Mouse (Mus musculus) spleen, adult 12 weeks (tissue): Measurements from ENCODE around the gene Set.
"Not testable (repeated sequence)": the region's sequence is repeated elsewhere in the genome, so short reads cannot be mapped to it uniquely, and the experiment has no call there.

ENCODE experiments used
- DNase-seq: peaks from one replicate; pipeline ENCODE4 v3.0.0; 2022; ENCODE audit warnings: low spot score

Set gene

GRCm38 (mm10) chr2:30057223-30057904, at the start of gene Set:
Gene Set, plus strand, starts transcription at chr2:30057378.
- DNase-seq, result no peak

GRCm38 (mm10) chr2:30009101-30009500, 48.1 kb upstream of the Set start:
- DNase-seq, result no peak

GRCm38 (mm10) chr2:30010840-30011281, 46.3 kb upstream of the Set start:
- no peak for DNase-seq

GRCm38 (mm10) chr2:30014326-30014966, 42.7 kb upstream of the Set start:
- no peak for DNase-seq

- no peak for DNase-seq
These were observed 31.7 kb upstream of the Set start for GRCm38 (mm10) chr2:30025454-30025853.

GRCm38 (mm10) chr2:30026997-30027396, 30.2 kb upstream of the Set start:
- DNase-seq, result no peak

GRCm38 (mm10) chr2:30032244-30032846, 24.8 kb upstream of the Set start:
- no peak for DNase-seq

- no peak for DNase-seq
These were observed 24.2 kb upstream of the Set start for GRCm38 (mm10) chr2:30032957-30033356.

- no peak for DNase-seq
These were observed 19.4 kb upstream of the Set start for GRCm38 (mm10) chr2:30037762-30038161.

GRCm38 (mm10) chr2:30038370-30038769, 18.8 kb upstream of the Set start:
- DNase-seq, result no peak

- DNase-seq, result no peak
These were observed 17.5 kb upstream of the Set start for GRCm38 (mm10) chr2:30039687-30040086.

- peak; percentile 60 for DNase-seq
These were observed 14.7 kb upstream of the Set start for GRCm38 (mm10) chr2:30042445-30042844.

- no peak for DNase-seq
These were observed 12.6 kb upstream of the Set start for GRCm38 (mm10) chr2:30044550-30044949.

GRCm38 (mm10) chr2:30047127-30047526, 10.1 kb upstream of the Set start:
- DNase-seq, result no peak

GRCm38 (mm10) chr2:30048101-30048501, 9.1 kb upstream of the Set start:
- DNase-seq, result no peak

GRCm38 (mm10) chr2:30048699-30049388, 8.3 kb upstream of the Set start, which contains the start of gene Wdr34:
Gene Wdr34, minus strand, starts transcription at chr2:30048881.
- DNase-seq, result peak; percentile 96

- no peak for DNase-seq
These were observed 7.3 kb upstream of the Set start for GRCm38 (mm10) chr2:30049831-30050230.

- DNase-seq, result no peak
These were observed 5.0 kb upstream of the Set start for GRCm38 (mm10) chr2:30051992-30052761.

- DNase-seq, result not testable (repeated sequence)
These were observed 1.9 kb upstream of the Set start for GRCm38 (mm10) chr2:30055310-30055709.

- no peak for DNase-seq
These were observed 442 bp upstream of the Set start for GRCm38 (mm10) chr2:30056736-30057135.

GRCm38 (mm10) chr2:30058418-30058817, 1.2 kb downstream of the Set start:
- DNase-seq, result no peak
